Mouse (Mus musculus) gonadal fat pad, adult 2 months (tissue): ENCODE data around the gene Zfp811. TPM values are rescaled to one million over a fixed set of nuclear protein-coding genes. Genes with fewer than 3 reads are reported as not detected.

Experiments used
- DNase-seq: peaks from one replicate; pipeline ENCODE4 v3.0.0-alpha.2; 2012; ENCODE audit warnings: low read depth
- polyA plus RNA-seq: library from polyadenylated mRNA; depleted of rRNA; stranded (reverse); fragments of >200 nt; gene quantifications from 2 replicates; pipeline ENCODE4 v1.2.3, GENCODE M21; 2012; rRNA removed

The Zfp811 gene
- polyA plus RNA-seq, 1 experiment: 0.19 TPM

DNA sequence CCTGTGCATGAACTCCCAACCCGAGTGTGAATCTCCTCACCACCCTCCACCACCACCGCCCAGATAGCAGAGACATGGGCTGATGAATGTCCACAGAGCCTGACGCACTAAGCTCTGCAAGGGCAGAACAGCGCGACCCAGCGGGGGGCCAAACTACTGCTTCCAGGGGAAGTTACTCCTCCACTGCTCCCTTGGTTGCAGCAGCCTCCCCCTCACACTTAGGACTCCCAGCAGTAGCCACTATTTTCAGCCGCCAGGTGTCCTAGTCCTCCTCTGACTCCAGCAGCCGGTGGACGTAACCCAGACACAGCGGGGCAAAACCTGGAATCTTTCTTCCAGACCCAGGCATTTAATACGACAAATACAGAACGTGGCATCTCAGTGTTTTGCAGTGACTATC is 56.1 kb downstream of the Zfp811 start:
- no peak for DNase-seq

- DNase-seq: no peak
Observed at GRCm38 (mm10) chr17:32752813-32753360, 56.8 kb downstream of the Zfp811 start.

DNA sequence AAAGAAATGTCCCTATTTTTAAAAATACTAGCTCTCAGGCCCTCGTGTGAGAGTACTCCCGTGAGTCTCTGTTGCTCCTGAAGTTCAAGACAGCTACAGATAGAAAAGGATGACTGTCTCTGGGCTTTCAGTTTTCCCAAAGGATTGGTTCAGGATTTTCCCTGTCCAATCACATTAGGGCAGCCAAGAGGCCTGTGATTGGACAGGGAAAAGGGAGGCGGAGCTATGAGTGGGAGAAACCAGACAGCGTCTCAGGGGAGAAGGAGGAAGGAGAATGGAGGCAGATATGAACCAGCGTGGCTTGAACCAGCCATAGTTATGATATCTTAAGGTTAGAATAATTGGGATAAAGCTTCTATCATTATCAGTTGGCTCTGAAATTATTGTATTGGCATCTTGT is 59.1 kb downstream of the Zfp811 start:
- DNase-seq: no peak

Other genes with a start within 250 kb of the Zfp811 start
- gene Cyp4f37, start 188.6 kb downstream of the Zfp811 start, polyA plus RNA-seq: 0.07 TPM in 1 of 2 replicates, not detected in the other
- 1.5 and 2.7 TPM in 2 replicates for gene Cyp4f40, start 151.0 kb downstream of the Zfp811 start, polyA plus RNA-seq
- 18.4 and 20.6 TPM in 2 replicates for gene Cyp4f15, start 124.3 kb downstream of the Zfp811 start, polyA plus RNA-seq
- gene Zfp871, start 21.6 kb downstream of the Zfp811 start, polyA plus RNA-seq: 10.6 and 11.9 TPM in 2 replicates
- 9.4 and 10.6 TPM in 2 replicates for gene Zfp799, start 20.3 kb upstream of the Zfp811 start, polyA plus RNA-seq
- 1.3 and 1.7 TPM in 2 replicates for gene Zfp870, start 81.7 kb upstream of the Zfp811 start, polyA plus RNA-seq
- 0.23 and 0.55 TPM in 2 replicates for gene Cyp4f14, start 107.4 kb upstream of the Zfp811 start, polyA plus RNA-seq
- 56.3 and 62.6 TPM in 2 replicates for gene Cyp4f13, start 137.5 kb upstream of the Zfp811 start, polyA plus RNA-seq
- 1.2 and 1.8 TPM in 2 replicates for gene Zfp472, start 155.9 kb upstream of the Zfp811 start, polyA plus RNA-seq
- 3.7 and 4.7 TPM in 2 replicates for gene Zfp952, start 183.2 kb upstream of the Zfp811 start, polyA plus RNA-seq
- gene Zfp763, start 223.5 kb upstream of the Zfp811 start, polyA plus RNA-seq: 1.4 and 1.7 TPM in 2 replicates